Mouse (Mus musculus): ENCODE measurements around the gene Cgref1. TPM values are rescaled to one million over a fixed set of nuclear protein-coding genes. Genes with fewer than 3 reads are reported as not detected.

Gene Cgref1
- polyA plus RNA-seq, 1 experiment from 2014 or later = 89.1 TPM

DNA sequence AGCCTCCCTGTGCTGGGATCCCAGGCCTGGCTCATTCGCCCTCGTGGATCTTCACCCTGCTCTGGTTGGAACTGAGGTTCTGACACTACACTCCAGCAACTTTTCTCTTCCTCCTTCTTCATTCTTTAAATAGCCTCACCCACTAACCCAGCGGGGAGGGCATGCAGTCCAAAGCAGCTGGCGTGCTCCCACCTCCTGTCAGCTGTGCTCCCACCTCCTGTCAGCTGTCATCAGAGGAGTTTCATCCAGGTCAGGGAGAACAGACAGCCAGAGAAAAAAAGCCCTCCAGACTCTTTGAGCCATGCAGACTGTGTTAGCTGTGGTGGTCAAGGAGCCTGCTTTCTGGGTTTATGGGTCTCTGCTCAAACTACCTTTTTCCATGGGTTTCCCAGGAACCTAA is 14.0 kb downstream of the Cgref1 start:
- H3K36me3 ChIP-seq (ENCODE audit: control insufficient read depth, insufficient read depth, low read length) = no peaks in the 10 kb centered on the region
- no peaks in the 10 kb centered on the region for H3K27me3 ChIP-seq (replicated peaks; ENCODE audit: control insufficient read depth, insufficient read depth, low read length)
- no peak overlapping the region for H3K4me2 ChIP-seq (ENCODE audit: low read length)
- WGBS = 82% methylated on average over 4 of the region's 4 CpGs
- no peaks in the 10 kb centered on the region for H3K9me3 ChIP-seq (ENCODE audit: control insufficient read depth, low read length)
- H3K9ac ChIP-seq (ENCODE audit: low read depth, low read length) = no peak overlapping the region; the same call in 1 of the 2 replicates
- H3K27ac ChIP-seq (ENCODE audit: low read depth, low read length) = no peak overlapping the region
- H3K4me3 ChIP-seq (ENCODE audit: low read length) = no peak overlapping the region
- H3K4me1 ChIP-seq (ENCODE audit: control insufficient read depth, insufficient read depth, low read depth, low read length) = no peaks in the 10 kb centered on the region
- no peak for ATAC-seq

DNA sequence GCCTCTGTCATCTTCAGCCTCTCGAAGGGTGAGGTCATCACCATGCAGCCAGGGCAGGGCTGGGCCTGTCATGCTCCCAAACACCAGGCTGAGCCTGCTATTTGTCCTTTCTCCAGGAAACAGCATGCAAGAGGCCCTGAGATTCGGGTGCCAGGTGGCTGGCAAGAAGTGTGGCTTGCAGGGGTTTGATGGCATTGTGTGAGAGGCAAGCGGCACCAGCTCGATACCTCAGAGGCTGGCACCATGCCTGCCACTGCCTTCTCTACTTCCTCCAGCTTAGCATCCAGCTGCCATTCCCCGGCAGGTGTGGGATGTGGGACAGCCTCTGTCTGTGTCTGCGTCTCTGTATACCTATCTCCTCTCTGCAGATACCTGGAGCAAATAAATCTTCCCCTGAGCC is 14.5 kb downstream of the Cgref1 start:
- no peak overlapping the region for H3K27ac ChIP-seq (ENCODE audit: low read depth, low read length)
- no peak overlapping the region for H3K4me2 ChIP-seq (ENCODE audit: low read length)
- no peaks in the 10 kb centered on the region for H3K4me1 ChIP-seq (ENCODE audit: control insufficient read depth, insufficient read depth, low read depth, low read length)
- no peaks in the 10 kb centered on the region for H3K36me3 ChIP-seq (ENCODE audit: control insufficient read depth, insufficient read depth, low read length)
- H3K9me3 ChIP-seq (ENCODE audit: control insufficient read depth, low read length) = no peaks in the 10 kb centered on the region
- no peaks in the 10 kb centered on the region for H3K27me3 ChIP-seq (replicated peaks; ENCODE audit: control insufficient read depth, insufficient read depth, low read length)
- no peak overlapping the region for H3K4me3 ChIP-seq (ENCODE audit: low read length)
- ATAC-seq = no peak
- WGBS = 62% methylated on average over 6 of the region's 6 CpGs
- H3K9ac ChIP-seq (ENCODE audit: low read depth, low read length) = no peak overlapping the region

DNA sequence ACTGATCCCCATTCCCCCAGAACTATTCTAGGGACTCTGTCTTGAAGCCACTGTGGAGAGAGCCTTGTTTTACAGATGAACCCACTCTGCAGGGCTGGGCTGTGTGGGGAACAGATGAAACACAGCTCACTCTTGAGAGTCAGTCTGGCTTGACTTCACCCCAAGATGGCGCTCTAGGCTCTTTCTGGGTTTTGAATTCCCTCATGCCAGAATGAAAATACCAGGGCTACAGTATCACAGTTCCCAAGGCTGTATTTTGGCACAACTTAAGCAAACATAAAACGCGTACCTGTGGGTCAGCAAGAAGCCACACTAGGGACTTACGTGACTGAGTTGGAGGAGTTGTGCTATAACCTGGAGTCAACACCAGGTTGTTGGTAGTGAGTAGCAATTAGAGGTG is 15.3 kb downstream of the Cgref1 start:
- 38% methylated on average over 4 of the region's 4 CpGs for WGBS
- H3K9ac ChIP-seq (ENCODE audit: low read depth, low read length) = no peak overlapping the region
- no peaks in the 10 kb centered on the region for H3K9me3 ChIP-seq (ENCODE audit: control insufficient read depth, low read length)
- no peaks in the 10 kb centered on the region for H3K36me3 ChIP-seq (ENCODE audit: control insufficient read depth, insufficient read depth, low read length)
- H3K4me2 ChIP-seq (ENCODE audit: low read length) = no peak overlapping the region
- H3K4me3 ChIP-seq (ENCODE audit: low read length) = no peak overlapping the region
- H3K27ac ChIP-seq (ENCODE audit: low read depth, low read length) = no peak overlapping the region
- H3K27me3 ChIP-seq (replicated peaks; ENCODE audit: control insufficient read depth, insufficient read depth, low read length) = no peaks in the 10 kb centered on the region
- ATAC-seq = no peak
- no peaks in the 10 kb centered on the region for H3K4me1 ChIP-seq (ENCODE audit: control insufficient read depth, insufficient read depth, low read depth, low read length)

GRCm38 (mm10) chr5:30927945-30928529 is 17.4 kb downstream of the Cgref1 start:
- H3K9me3 ChIP-seq (ENCODE audit: control insufficient read depth, low read length) = no peaks in the 10 kb centered on the region
- peak; percentile 80 for ATAC-seq
- no peaks in the 10 kb centered on the region for H3K4me1 ChIP-seq (ENCODE audit: control insufficient read depth, insufficient read depth, low read depth, low read length)
- H3K36me3 ChIP-seq (ENCODE audit: control insufficient read depth, insufficient read depth, low read length) = no peaks in the 10 kb centered on the region
- 44% methylated on average over 7 of the region's 7 CpGs for WGBS
- H3K27ac ChIP-seq (ENCODE audit: low read depth, low read length) = no peak overlapping the region
- no peaks in the 10 kb centered on the region for H3K27me3 ChIP-seq (replicated peaks; ENCODE audit: control insufficient read depth, insufficient read depth, low read length)
- peak overlapping the region; percentile 50 for H3K4me2 ChIP-seq (ENCODE audit: low read length)
- H3K9ac ChIP-seq (ENCODE audit: low read depth, low read length) = no peak overlapping the region
- 0 out of 2 replicates have a peak overlapping the region, but pooled peaks have one; percentile 7 for H3K4me3 ChIP-seq (ENCODE audit: low read length)

GRCm38 (mm10) chr5:30926073-30926472 is 19.3 kb downstream of the Cgref1 start:
- no peaks in the 10 kb centered on the region for H3K36me3 ChIP-seq (ENCODE audit: control insufficient read depth, insufficient read depth, low read length)
- 73% methylated on average over 2 of the region's 2 CpGs for WGBS
- no peaks in the 10 kb centered on the region for H3K9me3 ChIP-seq (ENCODE audit: control insufficient read depth, low read length)
- H3K4me3 ChIP-seq (ENCODE audit: low read length) = no peak overlapping the region
- no peak for ATAC-seq
- H3K4me1 ChIP-seq (ENCODE audit: control insufficient read depth, insufficient read depth, low read depth, low read length) = peaks cover 9% of the 10 kb centered on the region
- no peak overlapping the region for H3K9ac ChIP-seq (ENCODE audit: low read depth, low read length)
- no peaks in the 10 kb centered on the region for H3K27me3 ChIP-seq (replicated peaks; ENCODE audit: control insufficient read depth, insufficient read depth, low read length)
- no peak overlapping the region for H3K27ac ChIP-seq (ENCODE audit: low read depth, low read length)
- no peak overlapping the region for H3K4me2 ChIP-seq (ENCODE audit: low read length)

DNA sequence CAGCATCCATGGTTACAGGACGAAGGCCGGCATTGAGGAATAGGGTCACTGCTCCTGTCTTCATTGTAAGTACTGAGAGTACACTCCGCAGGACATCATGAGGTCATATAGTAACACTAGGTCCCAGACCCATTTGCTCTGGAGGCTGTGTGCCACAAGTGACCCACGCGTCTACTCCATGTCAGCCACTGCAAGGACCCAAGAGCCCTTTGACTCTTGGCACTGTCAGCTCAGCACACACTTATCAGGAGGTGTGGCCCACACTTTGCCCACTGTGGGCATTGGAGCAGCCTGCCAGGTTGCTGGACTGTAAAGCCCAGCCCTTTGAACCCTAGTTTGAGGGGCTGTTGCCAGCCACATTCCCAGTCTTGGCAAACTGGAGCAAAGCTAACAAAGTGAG is 20.2 kb downstream of the Cgref1 start:
- Histone ChIP-seq H3K4me2 (ENCODE audit: low read length) (no peak overlapping the region), H3K27me3 (replicated peaks; ENCODE audit: control insufficient read depth, insufficient read depth, low read length) (no peaks in the 10 kb centered on the region), H3K9ac (ENCODE audit: low read depth, low read length) (no peak overlapping the region; the same call in 1 of the 2 replicates), H3K27ac (ENCODE audit: low read depth, low read length) (no peak overlapping the region), H3K4me1 (ENCODE audit: control insufficient read depth, insufficient read depth, low read depth, low read length) (peaks cover 14% of the 10 kb centered on the region), H3K4me3 (ENCODE audit: low read length) (no peak overlapping the region), H3K9me3 (ENCODE audit: control insufficient read depth, low read length) (no peaks in the 10 kb centered on the region), H3K36me3 (ENCODE audit: control insufficient read depth, insufficient read depth, low read length) (no peaks in the 10 kb centered on the region)
- WGBS = 90% methylated on average over 5 of the region's 5 CpGs
- no peak for ATAC-seq

GRCm38 (mm10) chr5:30924614-30925013 is 20.8 kb downstream of the Cgref1 start:
- no peak overlapping the region for H3K4me3 ChIP-seq (ENCODE audit: low read length)
- H3K4me1 ChIP-seq (ENCODE audit: control insufficient read depth, insufficient read depth, low read depth, low read length) = peaks cover 14% of the 10 kb centered on the region
- H3K27ac ChIP-seq (ENCODE audit: low read depth, low read length) = no peak overlapping the region
- H3K36me3 ChIP-seq (ENCODE audit: control insufficient read depth, insufficient read depth, low read length) = no peaks in the 10 kb centered on the region
- H3K4me2 ChIP-seq (ENCODE audit: low read length) = no peak overlapping the region
- H3K27me3 ChIP-seq (replicated peaks; ENCODE audit: control insufficient read depth, insufficient read depth, low read length) = no peaks in the 10 kb centered on the region
- H3K9me3 ChIP-seq (ENCODE audit: control insufficient read depth, low read length) = no peaks in the 10 kb centered on the region
- no peak overlapping the region for H3K9ac ChIP-seq (ENCODE audit: low read depth, low read length)
- WGBS = 71% methylated on average over 8 of the region's 8 CpGs
- ATAC-seq = no peak

GRCm38 (mm10) chr5:30923119-30923518 is 22.3 kb downstream of the Cgref1 start:
- Histone ChIP-seq H3K4me1 (ENCODE audit: control insufficient read depth, insufficient read depth, low read depth, low read length) (peaks cover 14% of the 10 kb centered on the region), H3K4me2 (ENCODE audit: low read length) (no peak overlapping the region), H3K9me3 (ENCODE audit: control insufficient read depth, low read length) (no peaks in the 10 kb centered on the region), H3K36me3 (ENCODE audit: control insufficient read depth, insufficient read depth, low read length) (no peaks in the 10 kb centered on the region), H3K27ac (ENCODE audit: low read depth, low read length) (no peak overlapping the region), H3K4me3 (ENCODE audit: low read length) (no peak overlapping the region), H3K27me3 (replicated peaks; ENCODE audit: control insufficient read depth, insufficient read depth, low read length) (no peaks in the 10 kb centered on the region), H3K9ac (ENCODE audit: low read depth, low read length) (no peak overlapping the region)
- no peak for ATAC-seq
- 84% methylated on average over 6 of the region's 6 CpGs for WGBS

GRCm38 (mm10) chr5:30922581-30923041 is 22.8 kb downstream of the Cgref1 start:
- Histone ChIP-seq H3K4me2 (ENCODE audit: low read length) (peak overlapping the region; percentile 77), H3K4me1 (ENCODE audit: control insufficient read depth, insufficient read depth, low read depth, low read length) (peaks cover 14% of the 10 kb centered on the region), H3K9me3 (ENCODE audit: control insufficient read depth, low read length) (no peaks in the 10 kb centered on the region), H3K4me3 (ENCODE audit: low read length) (no peak overlapping the region; the same call in 1 of the 2 replicates), H3K36me3 (ENCODE audit: control insufficient read depth, insufficient read depth, low read length) (no peaks in the 10 kb centered on the region), H3K27me3 (replicated peaks; ENCODE audit: control insufficient read depth, insufficient read depth, low read length) (no peaks in the 10 kb centered on the region), H3K27ac (ENCODE audit: low read depth, low read length) (no peak overlapping the region), H3K9ac (ENCODE audit: low read depth, low read length) (peak overlapping the region; percentile 72)
- no peak for ATAC-seq
- 73% methylated on average over 10 of the region's 10 CpGs for WGBS

Measured in hindbrain, embryonic 16.5 days (tissue).